Mouse (Mus musculus) urinary bladder, postnatal 4 days (tissue): ENCODE data around the gene Ralgps1.

ENCODE experiments used
- DNase-seq, 2 experiments: peaks; one replicate each; pipeline ENCODE4 v3.0.0; 2021 to 2022; ENCODE audit warnings: low spot score in 2 of 2

Gene Ralgps1

DNA sequence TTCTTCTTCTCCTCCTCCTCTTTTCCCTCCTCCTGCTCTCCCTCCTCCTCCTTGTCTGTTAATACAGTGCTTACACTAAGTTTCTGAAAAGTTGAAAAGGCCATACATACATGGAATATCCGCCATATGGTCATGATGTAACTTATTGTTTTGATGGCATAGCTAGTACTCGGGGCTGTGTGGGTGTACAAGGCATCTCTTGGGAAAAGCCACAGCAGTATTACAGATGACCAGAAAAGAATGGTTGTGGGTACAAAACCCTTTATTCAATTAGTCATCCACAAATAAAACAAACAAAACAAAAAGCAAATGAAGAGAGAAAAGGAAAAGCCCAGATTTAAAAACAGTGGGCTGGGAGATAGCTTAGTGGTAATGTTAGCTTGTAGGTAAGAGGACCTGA lies 90.8 kb downstream of the Ralgps1 start:
- no peak for DNase-seq

DNA sequence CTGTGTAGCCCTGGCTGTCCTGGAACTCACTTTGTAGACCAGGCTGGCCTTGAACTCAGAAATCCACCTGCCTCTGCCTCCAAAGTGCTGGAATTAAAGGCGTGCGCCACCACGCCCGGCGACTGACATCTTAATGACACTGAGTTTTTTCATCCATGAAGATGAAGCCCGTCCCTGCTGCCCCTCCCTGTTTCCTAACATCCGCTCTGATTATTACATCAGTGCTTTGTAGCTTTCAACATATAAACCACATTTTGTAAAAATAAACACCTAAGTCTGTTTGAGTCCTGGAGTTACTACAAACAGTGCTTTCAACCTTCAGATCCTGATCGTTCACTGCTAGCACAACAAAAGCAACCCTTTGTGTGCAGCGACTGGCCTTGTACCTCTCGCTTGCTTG lies 91.5 kb downstream of the Ralgps1 start:
- DNase-seq, result no peak

DNA sequence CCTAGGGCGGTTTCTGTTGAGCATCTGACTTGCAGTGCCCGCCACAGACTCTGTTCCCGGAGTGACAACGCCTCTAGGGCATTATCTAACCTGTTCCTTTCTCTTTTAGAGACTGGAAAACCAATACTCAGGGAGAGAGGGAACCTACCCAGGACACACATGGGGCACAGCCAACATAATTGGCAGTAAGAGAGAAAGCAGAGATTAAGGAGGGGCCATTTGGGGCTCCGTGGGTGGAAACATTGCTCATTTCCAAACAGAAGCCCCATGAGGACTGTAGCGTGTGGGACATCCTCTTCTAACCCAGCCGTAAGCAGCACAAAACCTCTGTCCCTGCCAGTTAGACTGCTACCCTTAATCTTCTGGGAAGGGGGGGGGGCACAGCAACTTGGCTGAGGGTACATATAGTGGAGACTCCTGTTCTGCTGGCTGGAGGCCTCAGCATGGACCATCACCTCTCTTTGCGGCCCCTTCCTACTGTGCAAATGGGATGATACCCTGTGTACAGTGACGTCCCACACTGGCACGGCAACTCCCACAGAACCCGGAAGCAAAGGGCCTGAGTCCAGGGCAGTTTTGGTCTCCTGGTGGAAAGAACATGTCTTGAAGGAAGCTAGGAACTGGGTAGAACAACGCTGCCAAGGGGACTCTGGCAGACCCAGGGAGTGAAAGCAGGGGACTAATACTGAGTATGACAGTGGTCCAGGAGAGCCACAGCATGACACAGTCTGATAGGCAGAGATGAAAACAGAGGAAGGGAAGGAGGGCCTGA lies 96.4 kb downstream of the Ralgps1 start:
- no peak for DNase-seq

DNA sequence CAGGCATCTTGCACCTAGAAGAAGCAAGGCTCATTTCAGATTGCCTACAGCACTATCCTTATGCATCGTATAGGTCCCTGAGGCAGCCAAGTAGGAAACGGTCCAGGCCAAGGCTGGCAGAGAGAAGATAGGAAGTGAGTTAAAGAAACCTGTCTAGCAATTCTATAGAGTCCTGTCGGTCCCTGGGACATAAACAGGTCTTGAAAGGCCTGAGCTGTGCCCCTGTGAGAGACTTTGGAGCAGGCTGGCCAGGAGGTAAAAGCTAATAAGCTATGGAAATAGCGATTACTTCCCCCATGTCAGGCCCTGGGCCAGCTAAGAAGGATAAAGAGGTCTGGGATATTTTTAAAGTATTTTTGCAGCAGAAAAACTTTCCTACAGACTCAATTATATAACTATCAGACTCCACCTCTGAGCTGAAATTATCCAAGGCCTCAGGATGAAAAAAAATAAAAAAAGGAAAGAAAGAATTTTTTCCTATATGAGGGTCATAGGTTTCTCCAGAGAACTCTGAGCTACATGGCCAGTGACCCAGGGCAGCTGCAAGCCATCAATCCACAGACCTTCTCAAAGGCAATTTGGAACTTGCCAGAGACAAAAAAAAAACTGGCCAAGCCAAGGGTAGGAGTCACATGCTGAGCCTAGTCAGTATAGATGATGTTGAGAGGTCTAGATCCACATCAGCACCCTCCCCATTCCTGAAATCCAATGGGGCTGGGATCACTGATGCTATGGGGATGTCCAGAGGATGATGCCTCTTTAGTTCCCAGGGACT lies 98.4 kb downstream of the Ralgps1 start:
- DNase-seq, result no peak

DNA sequence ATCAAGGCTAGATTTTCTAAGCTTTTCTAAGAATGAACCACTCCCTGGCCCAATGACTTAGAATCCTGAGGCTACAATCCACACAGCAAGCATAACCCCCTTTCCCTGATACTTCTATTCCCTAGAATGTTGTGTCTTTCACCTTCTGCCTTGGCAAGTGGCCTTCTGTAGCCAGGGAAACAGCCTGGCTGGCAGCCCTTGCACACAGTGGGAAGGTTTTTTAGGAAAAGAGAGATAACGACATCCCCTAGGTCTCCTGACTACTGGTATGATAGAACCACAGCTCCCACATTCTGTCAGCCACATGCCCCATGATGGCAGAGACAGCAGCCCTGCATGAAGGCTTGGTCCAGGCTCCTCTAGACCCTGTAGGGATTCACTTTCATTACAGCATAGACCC lies 99.8 kb downstream of the Ralgps1 start:
- DNase-seq, result no peak

DNA sequence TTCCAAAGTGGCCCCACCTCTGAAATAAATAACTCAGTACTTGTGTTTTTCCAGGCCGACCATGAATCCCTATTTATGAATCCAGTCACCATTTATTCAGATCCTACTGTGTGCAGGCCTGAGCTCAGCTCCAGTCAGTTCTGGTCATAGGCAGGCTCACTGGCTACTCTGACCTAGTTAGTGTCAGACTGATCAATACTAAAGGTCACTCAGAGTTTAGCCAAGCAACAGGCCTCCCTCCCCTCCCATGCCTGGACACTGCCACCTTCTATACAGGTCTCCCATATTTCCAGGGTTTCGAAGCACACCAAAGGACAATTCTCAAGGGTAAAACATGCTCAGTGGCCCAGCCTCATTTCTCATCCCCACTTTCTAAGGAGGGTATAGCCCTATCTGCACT lies 100.7 kb downstream of the Ralgps1 start:
- DNase-seq, result no peak

DNA sequence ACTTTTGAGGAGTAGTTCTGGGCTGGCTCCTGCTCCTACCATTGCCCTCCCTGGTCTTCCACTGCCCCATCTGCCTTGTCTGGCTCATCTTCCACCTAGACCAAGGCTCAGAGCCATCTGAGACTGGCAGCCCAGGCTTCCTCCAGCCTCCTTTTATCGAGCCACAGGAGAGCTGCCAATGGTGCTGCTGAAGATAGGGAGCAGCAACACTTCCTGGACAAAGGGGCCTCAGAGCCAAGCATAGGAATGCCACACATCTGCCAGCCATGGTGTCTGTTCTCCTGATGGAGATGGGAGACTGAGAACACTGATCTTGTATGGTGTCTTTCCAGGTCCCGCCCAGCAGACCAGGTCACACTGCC lies 102.2 kb downstream of the Ralgps1 start:
- no peak for DNase-seq

DNA sequence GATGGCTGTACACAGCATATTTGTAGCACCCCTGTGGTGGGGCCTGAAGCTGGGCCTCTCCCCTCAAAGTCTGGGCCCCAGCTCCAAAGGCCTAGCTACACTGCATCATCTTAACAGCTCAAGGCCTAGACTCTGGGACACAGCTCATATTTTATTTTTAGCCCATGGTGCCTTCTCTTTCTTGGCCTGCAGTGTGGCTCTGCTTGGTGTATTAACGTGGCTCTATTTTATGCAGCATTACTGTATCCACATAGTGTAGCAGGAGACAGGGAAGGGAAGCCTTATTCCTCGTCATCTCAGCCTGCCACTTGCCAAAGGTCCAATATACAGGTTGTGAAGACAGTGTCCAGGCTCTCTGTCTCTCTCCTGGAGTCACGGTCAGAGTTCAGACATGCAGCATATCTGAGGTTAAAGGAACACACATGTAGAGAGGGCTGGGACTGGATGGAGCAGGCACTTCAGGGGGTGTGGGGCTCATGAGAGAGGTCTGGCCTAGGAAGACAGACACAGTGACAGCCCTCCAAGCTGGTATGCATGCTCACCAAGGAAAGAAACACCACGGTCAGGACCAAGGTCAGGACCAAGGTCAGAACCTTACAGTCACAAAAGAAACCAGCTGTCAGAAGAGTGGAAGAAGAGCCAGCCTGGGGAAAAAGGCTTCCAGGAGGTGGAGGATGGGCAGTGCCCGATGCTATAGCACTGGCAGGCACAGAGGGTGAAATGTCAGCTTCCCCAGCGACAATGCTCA lies 102.7 kb downstream of the Ralgps1 start:
- no peak for DNase-seq

DNA sequence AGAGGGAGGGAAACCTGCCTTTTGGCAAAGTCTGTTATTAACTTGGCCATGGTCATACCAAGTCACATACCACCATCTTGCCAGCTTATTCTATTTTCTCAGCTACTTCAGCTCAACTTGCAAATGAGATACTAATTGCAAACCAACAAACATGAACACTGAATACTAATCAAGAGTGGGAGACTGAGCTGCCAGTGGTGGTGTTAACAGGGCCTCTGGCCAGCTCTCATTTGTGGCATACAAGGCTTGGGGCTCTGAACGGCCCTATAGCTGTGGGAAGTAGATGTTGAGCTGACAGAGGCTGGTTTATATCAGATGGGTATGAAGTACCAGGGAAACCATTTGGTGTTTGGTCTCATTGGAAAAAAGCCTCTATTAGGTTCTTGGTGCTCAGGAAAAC lies 104.2 kb downstream of the Ralgps1 start:
- DNase-seq, result no peak

DNA sequence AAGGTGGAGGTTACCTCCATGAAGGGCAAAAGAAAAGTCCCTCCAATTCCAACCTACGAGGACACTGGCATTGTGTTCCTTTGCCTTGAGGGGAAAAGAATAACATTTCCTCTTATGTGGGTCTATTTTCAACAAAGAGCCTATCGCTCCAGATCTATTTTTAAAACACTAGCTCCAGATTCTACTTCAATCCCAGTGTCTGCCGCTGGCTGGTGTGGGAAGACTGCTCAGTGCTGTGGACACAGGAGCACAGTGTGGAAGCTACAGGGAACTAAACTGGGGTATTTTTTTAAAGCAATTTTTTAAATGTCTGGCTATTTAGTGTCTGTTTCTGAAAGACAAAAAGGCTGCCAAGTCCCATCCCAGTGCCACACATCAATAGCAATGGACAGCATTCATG lies 105.5 kb downstream of the Ralgps1 start:
- no peak for DNase-seq

DNA sequence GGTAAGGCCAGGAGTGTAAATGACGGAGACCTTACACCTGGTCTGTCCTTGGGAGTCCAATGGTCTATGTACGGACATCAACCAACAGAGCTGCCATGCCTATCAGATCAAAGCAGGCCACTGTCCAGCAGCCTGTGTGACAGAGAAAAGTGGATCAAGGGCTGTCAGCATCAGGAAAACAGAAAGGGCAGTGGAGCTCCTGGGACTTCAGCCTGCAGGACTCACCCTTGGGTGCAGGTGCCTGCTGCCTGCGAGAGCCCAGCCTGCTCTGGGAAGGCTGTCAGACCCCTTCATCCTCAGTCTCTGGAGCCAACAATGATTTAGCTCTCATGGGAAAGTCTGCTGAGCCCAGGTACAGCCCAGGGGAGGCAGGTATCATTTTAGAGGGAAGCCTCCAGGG lies 109.8 kb downstream of the Ralgps1 start:
- DNase-seq, result no peak

DNA sequence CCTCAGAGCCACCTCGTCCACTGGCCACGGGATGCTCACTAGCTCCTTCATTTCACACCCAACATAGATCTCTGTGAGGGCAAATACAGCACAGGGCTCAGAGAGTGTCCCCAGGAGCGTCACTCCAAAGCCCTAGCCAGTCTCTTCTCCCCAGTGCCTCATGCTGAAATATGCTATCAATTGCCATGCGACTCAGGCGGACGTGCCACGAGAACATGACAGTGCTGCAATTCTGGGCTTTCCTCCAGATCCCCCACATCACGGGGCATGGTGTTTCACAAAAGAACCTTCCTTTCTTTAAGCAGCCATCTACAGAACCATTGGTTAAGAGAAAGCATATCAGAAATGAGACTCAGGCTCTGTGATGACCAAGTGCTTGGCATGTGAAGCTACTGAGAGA lies 110.5 kb downstream of the Ralgps1 start:
- no peak for DNase-seq

DNA sequence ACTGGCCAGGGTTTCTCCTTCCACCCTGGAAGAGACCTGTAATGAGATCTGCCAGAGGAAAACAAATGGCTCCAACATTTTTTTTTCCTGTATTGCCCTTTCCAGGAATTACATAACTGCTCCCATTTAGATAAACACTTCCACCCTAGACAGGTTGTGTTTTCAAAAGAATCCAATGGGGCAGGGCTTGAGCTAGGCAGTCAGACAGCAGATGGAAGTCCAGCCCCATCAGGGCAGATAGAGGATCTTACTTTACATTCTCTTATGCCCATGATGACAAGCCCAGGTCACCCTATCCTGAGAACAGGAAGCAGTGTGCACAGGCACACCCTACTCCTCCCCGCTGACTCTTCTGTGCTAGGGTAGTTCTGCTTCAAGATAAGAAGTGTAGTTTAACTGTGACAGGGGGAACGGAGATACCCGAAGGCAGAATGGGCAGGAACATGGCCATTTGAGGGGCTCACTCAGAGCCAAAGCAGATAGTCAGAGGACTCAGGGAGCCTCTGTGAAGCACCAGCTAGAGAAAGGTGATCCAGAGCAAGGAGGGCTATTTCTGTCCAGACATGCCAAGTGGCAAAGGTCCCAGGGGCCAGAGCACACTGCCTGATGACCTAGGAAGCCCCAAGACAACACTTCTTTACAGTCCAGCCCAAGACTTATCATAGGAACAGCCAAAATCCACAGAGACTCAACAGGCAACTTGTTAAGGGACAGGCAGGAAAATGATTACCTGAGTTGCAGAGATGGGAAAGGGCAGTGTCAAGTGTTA lies 114.3 kb downstream of the Ralgps1 start:
- no peak for DNase-seq

DNA sequence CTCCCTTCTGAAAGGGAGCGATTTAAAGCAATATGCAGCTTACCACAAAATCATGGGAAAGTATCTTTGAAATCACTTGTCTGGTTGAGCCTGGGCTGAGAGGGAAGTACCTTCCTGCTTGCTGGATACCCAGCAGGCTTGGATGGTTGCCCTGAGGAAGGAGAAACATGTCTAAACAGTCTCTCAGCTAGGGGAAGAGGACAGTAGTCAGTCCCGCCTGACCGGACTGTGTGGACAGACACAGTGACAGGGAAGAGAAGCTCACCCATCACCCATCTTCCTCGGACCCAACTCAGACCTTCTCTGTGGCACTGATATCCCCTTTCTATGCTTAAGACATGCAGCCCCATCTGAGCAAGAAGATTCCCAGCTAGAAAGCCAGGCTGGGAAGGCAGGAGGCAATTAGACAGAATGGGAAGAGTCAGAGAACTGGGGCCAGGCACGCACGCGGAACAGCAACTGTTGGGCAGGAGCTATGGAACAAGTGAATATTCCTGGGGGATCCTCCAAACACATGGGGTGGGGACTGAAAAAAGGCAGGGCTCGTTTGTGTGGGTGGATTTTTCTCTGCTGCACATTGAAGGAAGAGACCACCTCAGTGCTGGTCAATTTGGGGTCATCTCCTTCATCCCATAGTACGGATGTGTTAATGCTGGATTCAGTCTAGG lies 116.8 kb downstream of the Ralgps1 start:
- no peak for DNase-seq

DNA sequence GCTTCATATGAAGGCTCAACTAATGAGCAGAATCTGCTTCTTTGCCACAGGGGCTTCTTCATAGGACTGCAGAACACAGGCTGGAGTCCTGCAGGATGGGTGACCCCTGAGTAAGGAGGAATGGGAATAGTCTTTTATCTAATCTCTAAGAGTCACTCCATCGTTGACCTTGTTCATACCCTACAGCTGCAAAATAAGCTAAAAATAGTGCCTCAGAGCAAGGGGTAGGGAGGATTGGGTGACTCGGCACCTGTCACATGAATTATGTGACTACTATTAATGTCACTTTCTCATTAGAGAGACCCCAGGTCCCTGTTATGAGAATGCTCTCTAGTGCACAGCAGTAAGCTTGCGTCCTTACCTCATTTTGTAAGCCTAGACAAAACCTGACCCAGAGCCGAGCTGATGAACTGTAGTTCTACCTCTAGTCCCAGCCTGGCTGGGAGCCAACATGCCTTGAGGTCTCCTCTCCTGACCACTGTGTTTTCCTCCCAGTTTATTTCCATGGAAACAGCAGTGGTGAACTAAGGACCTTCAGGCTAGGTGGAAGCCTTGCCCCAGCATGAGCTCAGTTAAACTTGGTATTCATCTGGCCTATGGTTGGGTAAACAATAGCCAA lies 117.6 kb downstream of the Ralgps1 start:
- DNase-seq, result no peak

DNA sequence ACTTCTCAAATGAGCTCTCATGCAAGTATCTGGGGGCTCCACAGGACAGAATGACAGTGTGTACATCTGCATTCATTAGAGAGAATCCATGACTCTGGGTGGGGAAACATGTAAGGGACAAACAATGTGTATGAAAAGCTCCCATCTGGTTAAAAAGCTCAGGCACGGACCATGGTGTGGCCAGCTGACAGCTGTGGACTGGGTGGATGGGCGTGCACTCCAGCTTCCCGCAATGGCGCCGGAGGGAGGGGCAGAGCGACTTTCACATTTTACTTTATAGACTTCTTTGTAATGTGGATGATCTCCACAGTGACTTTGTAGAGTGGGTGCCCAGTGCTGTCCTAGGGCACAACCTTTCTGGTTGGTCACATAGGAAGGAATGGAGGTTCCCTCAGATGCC lies 118.5 kb downstream of the Ralgps1 start:
- DNase-seq, result no peak

DNA sequence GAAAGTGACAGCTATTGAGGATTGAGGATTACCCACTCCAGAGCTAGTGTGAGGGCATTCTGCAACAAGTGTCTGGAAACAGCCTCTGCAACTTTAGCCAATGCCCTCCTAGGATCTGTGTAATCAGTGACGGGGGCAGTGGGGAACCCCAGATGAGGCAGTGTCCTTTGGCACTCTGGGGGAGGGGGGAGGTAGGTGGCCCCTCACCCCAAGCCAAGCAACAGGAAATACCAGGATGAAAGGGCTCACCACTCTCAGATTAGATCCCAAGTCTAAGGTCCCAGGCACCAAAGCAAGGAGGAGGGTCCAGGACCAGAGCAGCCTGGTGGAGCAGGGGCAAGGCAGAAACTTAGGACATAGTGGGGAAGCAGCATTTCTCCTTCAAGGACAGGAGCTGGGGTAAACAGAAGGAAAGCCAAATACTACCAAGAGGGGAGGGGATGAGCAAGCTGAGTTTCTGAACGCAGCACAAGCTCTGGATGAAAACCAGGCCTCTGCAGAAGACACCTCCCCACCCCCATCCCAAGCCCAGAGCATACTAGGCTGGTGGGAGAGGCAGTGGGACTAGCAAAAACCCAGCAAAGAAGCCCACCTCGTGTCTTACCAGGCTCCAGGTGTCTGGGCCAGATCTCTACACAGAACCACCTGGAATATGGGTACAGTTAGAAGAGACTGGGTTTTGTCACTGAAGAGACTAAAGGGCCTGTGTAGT lies 121.2 kb downstream of the Ralgps1 start:
- no peak for DNase-seq

DNA sequence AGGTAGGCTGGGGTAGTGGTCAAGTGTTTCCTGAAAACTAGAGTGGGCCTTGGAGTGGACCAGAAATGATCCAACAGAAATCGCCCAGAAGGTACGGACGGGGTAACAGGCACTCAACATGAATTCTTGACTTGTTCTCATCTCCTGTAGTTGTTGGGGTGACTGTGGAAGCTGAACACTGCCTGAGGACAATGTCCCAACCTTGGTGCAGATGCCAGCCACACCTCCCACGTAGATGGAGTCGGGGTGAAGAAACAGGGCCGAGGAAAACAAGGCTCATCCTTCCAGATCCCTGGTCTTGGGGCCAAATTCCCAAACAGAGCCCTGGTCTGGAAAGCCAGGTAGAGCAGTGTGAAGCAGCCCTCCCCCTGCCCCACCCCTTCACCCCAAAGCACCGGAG lies 122.7 kb downstream of the Ralgps1 start:
- no peak for DNase-seq

DNA sequence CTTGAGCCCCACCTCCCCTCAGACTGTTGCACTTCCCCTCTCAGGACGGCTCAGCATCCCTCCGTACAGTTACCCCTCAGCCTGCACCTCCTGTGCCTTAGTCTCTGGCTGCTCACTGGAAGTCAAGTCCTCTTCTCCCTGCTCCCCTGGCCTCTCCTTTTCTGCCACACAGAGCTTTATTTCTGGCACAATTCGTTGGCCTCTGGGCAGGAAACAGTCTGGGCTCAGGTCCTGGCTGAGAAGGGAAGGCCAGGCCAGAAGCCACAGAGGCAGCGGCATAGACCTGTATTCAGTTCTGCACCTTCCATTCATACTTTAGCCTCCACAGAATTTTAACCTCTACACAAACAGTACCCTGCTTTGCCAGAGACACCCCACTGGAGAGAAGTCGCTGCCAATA lies 124.4 kb downstream of the Ralgps1 start:
- no peak for DNase-seq

DNA sequence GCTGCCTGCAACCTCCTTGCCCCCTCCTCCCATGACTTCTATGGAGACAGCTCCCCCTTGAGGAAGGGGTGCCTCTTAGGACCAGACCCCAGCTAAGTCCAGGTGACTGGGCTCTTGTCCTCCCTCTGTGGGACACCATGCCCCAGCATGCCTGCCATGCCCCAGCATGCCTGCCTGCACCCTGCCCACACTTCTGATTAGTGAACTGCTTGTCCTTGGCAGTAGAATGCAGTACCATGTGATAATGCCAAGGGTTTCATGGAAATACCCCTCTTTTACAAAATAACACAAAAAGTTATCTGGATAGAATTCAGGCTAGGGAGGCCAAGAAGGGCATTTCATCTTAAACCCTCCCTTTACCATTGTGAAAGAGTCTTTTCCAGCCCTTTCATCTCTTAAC lies 125.9 kb downstream of the Ralgps1 start:
- DNase-seq, result no peak
